ENCODE assay signal across 24 mouse cellular contexts in the genomic region with DNA sequence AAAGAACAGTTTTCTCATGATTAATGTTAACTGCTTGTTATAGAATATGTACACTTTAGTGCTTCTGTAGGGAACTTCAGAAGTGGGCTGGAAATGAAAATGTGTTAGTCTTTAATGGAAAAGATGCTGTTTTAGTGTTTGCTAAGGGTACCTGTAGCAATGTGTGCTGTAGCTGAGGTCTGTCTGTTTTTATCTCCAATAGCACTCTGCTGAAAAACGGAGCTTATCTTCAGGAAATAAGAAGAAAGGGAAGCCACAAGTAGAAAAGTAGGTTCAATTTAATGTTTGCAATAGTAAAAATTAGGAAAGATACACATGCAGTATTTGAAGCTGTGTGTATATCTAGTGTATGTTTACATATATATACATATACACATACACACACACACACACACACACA. TPM values are rescaled to one million over a fixed set of nuclear protein-coding genes. Genes with fewer than 3 reads are reported as not detected.
DNase-seq lines count a peak whose midpoint lies in the region; ATAC-seq and TF ChIP-seq lines count a peak whose summit lies in the region.
"Had no signal": no experiment of that assay in that cellular context is flagged by ENCODE, and none has a peak within 500 bp of the region (broad histone marks: within the 10 kb centered on the region; RNA-seq: fewer than 3 reads in every experiment).

No protein-coding gene starts in this region.

- peaks cover 23 to 28% of the 10 kb centered on the region in 2 experiments for H3K4me1 ChIP-seq in MEL (ENCODE audit: control insufficient read depth in 1 of 2, insufficient read depth in 2 of 2, low read length in 2 of 2)
- H3K4me1 ChIP-seq in hindbrain, embryonic 11.5 days (replicated peaks; ENCODE audit: control insufficient read depth, insufficient read depth, low read length) = no peaks in the 10 kb centered on the region

- H3K36me3 ChIP-seq in MEL (ENCODE audit: control insufficient read depth in 1 of 2, insufficient read depth in 2 of 2, low read length in 2 of 2) = peaks cover 19 to 36% of the 10 kb centered on the region in 2 experiments
- H3K36me3 ChIP-seq in hindbrain, embryonic 11.5 days (ENCODE audit: control insufficient read depth, insufficient read depth, low read length) = no peaks in the 10 kb centered on the region

- H3K27me3 ChIP-seq in MEL (ENCODE audit: control insufficient read depth in 1 of 2, insufficient read depth in 2 of 2, low read length in 2 of 2) = no peaks in the 10 kb centered on the region
- no peaks in the 10 kb centered on the region for H3K27me3 ChIP-seq in hindbrain, embryonic 11.5 days (ENCODE audit: control insufficient read depth, insufficient read depth, low read length)
- H3K27me3 ChIP-seq: CH12.LX, Patski had no signal

- 91% methylated on average over 1 of the region's 1 CpGs for WGBS in hindbrain, embryonic 11.5 days

- H3K79me2 ChIP-seq in MEL (ENCODE audit: control insufficient read depth, insufficient read depth, low read length, poor library complexity) = no peaks in the 10 kb centered on the region

- H3K27ac ChIP-seq in MEL (ENCODE audit: control insufficient read depth, low read depth, low read length) = peak overlapping the region; percentile 80
- H3K27ac ChIP-seq in hindbrain, embryonic 11.5 days (ENCODE audit: low read depth, low read length) = no peak overlapping the region

- DNase-seq in MEL (ENCODE audit: low read depth, low spot score) (peak; percentile 69), MEL-GATA-1-ER (ENCODE audit: extremely low read depth, low read depth) (peak; percentile 56)
- no peak for DNase-seq in hindbrain, embryonic 11.5 days (ENCODE audit: low spot score)
- no peak for DNase-seq in testis, postnatal 10 days (ENCODE audit: low spot score)
- no peak for DNase-seq in left cerebral cortex, postnatal 25 days (ENCODE audit: low spot score in 2 of 2)
- DNase-seq in layer of hippocampus, postnatal 25 days (ENCODE audit: extremely low spot score in 1 of 2, low spot score in 1 of 2) = no peak
- DNase-seq: adrenal gland, adult 2 months; adrenal gland, adult 8-10 months; adrenal gland, postnatal 10 days; adrenal gland, postnatal 14 days; adrenal gland, postnatal 25 days; adrenal gland, postnatal 36 days; B cell, adult 2 months; cerebellum, adult 11 months; cerebellum, adult 11-12 months; cerebellum, adult 18-20 months; cerebellum, adult 2 months had no signal

- TF ChIP-seq CTCF in MEL (IDR thresholded peaks at IDR 0.05 in 2 of 3, conservative IDR thresholded peaks at IDR 0.05 in 1 of 3; ENCODE audit: control insufficient read depth in 1 of 3, insufficient read depth in 1 of 3, low read depth in 2 of 3, low read length in 3 of 3, poor library complexity in 1 of 3, severe bottlenecking in 1 of 3) = no peak

- TF ChIP-seq EP300 in MEL (IDR thresholded peaks at IDR 0.05; ENCODE audit: low read depth in 1 of 2, low read length in 2 of 2) = peak; percentile 92 to 97

- no peak for TF ChIP-seq RAD21 in MEL (IDR thresholded peaks at IDR 0.05; ENCODE audit: low read depth, low read length)

- TF ChIP-seq POLR2A in MEL (IDR thresholded peaks at IDR 0.05; ENCODE audit: control insufficient read depth in 1 of 2, insufficient read depth in 1 of 2, low read depth in 1 of 2, low read length in 2 of 2, poor library complexity in 1 of 2) = no peak

- no peak overlapping the region for H3K4me3 ChIP-seq in MEL (ENCODE audit: control insufficient read depth in 1 of 2, insufficient read depth in 1 of 2, low read depth in 2 of 2, low read length in 2 of 2)
- no peak overlapping the region for H3K4me3 ChIP-seq in hindbrain, embryonic 11.5 days (ENCODE audit: low read depth, low read length)

- H3K9ac ChIP-seq in MEL (ENCODE audit: control insufficient read depth, low read depth, low read length, poor library complexity, severe bottlenecking) = no peak overlapping the region
- no peak overlapping the region for H3K9ac ChIP-seq in hindbrain, embryonic 11.5 days (ENCODE audit: low read depth, low read length)

- ATAC-seq in common myeloid progenitor, adult 5-6 weeks (replicated peaks; ENCODE audit: low read depth, poor library complexity, severe bottlenecking) = 0 out of 2 replicates have a peak, but pooled peaks have one; percentile 21
- peak; percentile 64; the same call in 1 of the 2 replicates for ATAC-seq in megakaryocyte-erythroid progenitor cell, adult 5-6 weeks (replicated peaks; ENCODE audit: low FRiP score, low TSS enrichment, poor library complexity, severe bottlenecking)
- no peak for ATAC-seq in hindbrain, embryonic 11.5 days (ENCODE audit: low FRiP score)
- ATAC-seq: activated CD4-positive, CD25-positive, alpha-beta regulatory T cell, adult 4 months; CD4-positive, CD25-positive, alpha-beta regulatory T cell, adult 4 months; Patski had no signal

- no peaks in the 10 kb centered on the region for H3K9me3 ChIP-seq in MEL (replicated peaks; ENCODE audit: insufficient read depth, low read length)
- H3K9me3 ChIP-seq in hindbrain, embryonic 11.5 days (ENCODE audit: control insufficient read depth, low read length) = no peaks in the 10 kb centered on the region
- H3K9me3 ChIP-seq: G1E had no signal

- no peak overlapping the region for H3K4me2 ChIP-seq in hindbrain, embryonic 11.5 days (replicated peaks; ENCODE audit: low read depth, low read length)

- intact Hi-C loops in left cerebral cortex, postnatal 25 days (cut with DNase I) = no loop called here

TF ChIP-seq in MEL, 35 proteins besides CTCF, POLR2A, EP300 and RAD21:
- peak; percentile 76; the same call in 1 of the 2 replicates for TF ChIP-seq SIN3A (IDR thresholded peaks at IDR 0.05; ENCODE audit: low read length)
- peak; percentile 30; the same call in 1 of the 2 replicates for TF ChIP-seq BHLHE40 (IDR thresholded peaks at IDR 0.05; ENCODE audit: borderline replicate concordance, low read depth, low read length)
- TF ChIP-seq E2F4 (IDR thresholded peaks at IDR 0.05; ENCODE audit: borderline replicate concordance, low read depth, low read length) = no peak
- TF ChIP-seq GATA1 (IDR thresholded peaks at IDR 0.05; ENCODE audit: low read depth, low read length) = peak; percentile 96
- peak; percentile 46 for TF ChIP-seq TAL1 (IDR thresholded peaks at IDR 0.05; ENCODE audit: low read length)
- 0 out of 2 replicates have a peak, but pooled peaks have one; percentile 9 for TF ChIP-seq MAX (IDR thresholded peaks at IDR 0.05; ENCODE audit: low read length)
- 0 out of 2 replicates have a peak, but pooled peaks have one; percentile 64 for TF ChIP-seq MYC (IDR thresholded peaks at IDR 0.05; ENCODE audit: low read depth, low read length)
- 0 out of 2 replicates have a peak, but pooled peaks have one; percentile 13 for TF ChIP-seq CHD2 (IDR thresholded peaks at IDR 0.05; ENCODE audit: low read length)
- 0 out of 2 replicates have a peak, but pooled peaks have one; percentile 30 for TF ChIP-seq CHD1 (IDR thresholded peaks at IDR 0.05; ENCODE audit: low read depth, low read length)
- no peak for TF ChIP-seq TBP (IDR thresholded peaks at IDR 0.05; ENCODE audit: low read depth, low read length)
- peak; percentile 77; the same call in 1 of the 2 replicates for TF ChIP-seq RCOR1 (IDR thresholded peaks at IDR 0.05; ENCODE audit: low read depth, low read length)
- peak; percentile 69; the same call in 1 of the 2 replicates for TF ChIP-seq ETS1 (IDR thresholded peaks at IDR 0.05; ENCODE audit: low read depth, low read length)
- TF ChIP-seq KAT2A (conservative IDR thresholded peaks at IDR 0.05; ENCODE audit: low read depth, low read length) = no peak
- TF ChIP-seq TCF12 (IDR thresholded peaks at IDR 0.05; ENCODE audit: low read depth, low read length) = peak; percentile 91

RNA-seq across cellular contexts. Expression of gene Zcchc2, which starts 32.8 kb away (rescaled TPM):
- total RNA-seq in MEL (2012; rRNA removed) = 10.3 and 10.5 TPM in 2 replicates
- 10 to 100 TPM; 19.1 to 25.0 TPM for polyA plus RNA-seq in MEL (2012; ENCODE audit: insufficient read depth in 1 of 2, insufficient read length in 2 of 2, low read depth in 1 of 2, low replicate concordance in 2 of 2, missing spikeins in 1 of 2)
- total RNA-seq in common myeloid progenitor, adult 5-6 weeks (2017) = 19.6 and 22.2 TPM in 2 replicates
- total RNA-seq in megakaryocyte-erythroid progenitor cell, adult 5-6 weeks (2014; fragmentation: Nextera tagmentation) = 16.8 and 18.3 TPM in 2 replicates
- total RNA-seq in megakaryocyte-erythroid progenitor cell, adult 5-6 weeks (2017) = 14.2 and 15.4 TPM in 2 replicates
- 2.3 and 2.9 TPM in 2 replicates for polyA plus RNA-seq in hindbrain, embryonic 11.5 days (2014; fragmentation: Nextera tagmentation; extraction: Ambion mirVana)
- total RNA-seq in left cerebral cortex, postnatal 25 days (2021) = 10 to 100 TPM; 22.1 to 27.1 TPM
- 10 to 100 TPM; 18.5 to 22.2 TPM for total RNA-seq in layer of hippocampus, postnatal 25 days (2021)

Comparison
In these comparisons a context has a peak if more than half of its experiments do, and no peak if none do; other contexts are left out.
1. DNase-seq: peak in MEL (single experiment) and MEL-GATA-1-ER (single experiment); none in hindbrain, embryonic 11.5 days (single experiment), testis, postnatal 10 days (single experiment), left cerebral cortex, postnatal 25 days (0 of 2) and layer of hippocampus, postnatal 25 days (0 of 2).